In genomic region chr11:69332713-69333253, GRCm38 (mm10) we compare ENCODE assay signal across 8 mouse cellular contexts. TPM values are rescaled to one million over a fixed set of nuclear protein-coding genes. Genes with fewer than 3 reads are reported as not detected.
A peak's percentile ranks its signal among the peaks of the same experiment; 100 is the strongest.
DNase-seq lines count a peak whose midpoint lies in the region; ATAC-seq and TF ChIP-seq lines count a peak whose summit lies in the region.
"Had no signal": no experiment of that assay in that cellular context is flagged by ENCODE, and none has a peak within 500 bp of the region (broad histone marks: within the 10 kb centered on the region; RNA-seq: fewer than 3 reads in every experiment).

No protein-coding gene starts in this region.

- no peak for TF ChIP-seq EP300 in lung, postnatal 0 days (IDR thresholded peaks at IDR 0.05)

- no peaks in the 10 kb centered on the region for H3K27me3 ChIP-seq in lung, postnatal 0 days (replicated peaks; ENCODE audit: insufficient read depth, low read length)
- H3K27me3 ChIP-seq in liver, embryonic 13.5 days, result peaks cover 56% of the 10 kb centered on the region

- no peak for DNase-seq in lung, postnatal 0 days (ENCODE audit: low spot score)
- no peak for DNase-seq in lung, postnatal 4 days
- peak; percentile 29 for DNase-seq in forelimb bud, embryonic 11.5 days (ENCODE audit: low read depth, low spot score)
- no peak for DNase-seq in liver, embryonic 13.5 days
- peak; percentile 11 for DNase-seq in yolk sac, embryonic 10.5 days (ENCODE audit: low spot score)
- no peak for DNase-seq in frontal cortex, adult 2 months (ENCODE audit: extremely low spot score in 1 of 2, low spot score in 1 of 2)
- DNase-seq in thymus, postnatal 0 days (ENCODE audit: low spot score), result no peak

- 28% methylated on average over 8 of the region's 8 CpGs for WGBS in lung, postnatal 0 days
- 32% methylated on average over 8 of the region's 8 CpGs for WGBS in liver, embryonic 13.5 days (ENCODE audit: insufficient replicate concordance)

- no peaks in the 10 kb centered on the region for H3K9me3 ChIP-seq in lung, postnatal 0 days (ENCODE audit: low read length)
- no peaks in the 10 kb centered on the region for H3K9me3 ChIP-seq in liver, embryonic 13.5 days (replicated peaks)

- no peak overlapping the region; the same call in 1 of the 2 replicates for H3K4me2 ChIP-seq in lung, postnatal 0 days (replicated peaks; ENCODE audit: low read depth, low read length)
- H3K4me2 ChIP-seq in liver, embryonic 13.5 days, result peak overlapping the region; percentile 77; the same call in 1 of the 2 replicates

- H3K4me3 ChIP-seq in lung, postnatal 0 days (ENCODE audit: low read depth, low read length), result no peak overlapping the region
- H3K4me3 ChIP-seq in liver, embryonic 13.5 days (replicated peaks), result no peak overlapping the region

- ATAC-seq in lung, postnatal 0 days, result no peak
- no peak for ATAC-seq in liver, embryonic 13.5 days (ENCODE audit: low read depth)

- peaks cover 5% of the 10 kb centered on the region for H3K4me1 ChIP-seq in lung, postnatal 0 days (ENCODE audit: insufficient read depth, low read depth, low read length)
- peaks cover 40% of the 10 kb centered on the region for H3K4me1 ChIP-seq in liver, embryonic 13.5 days (replicated peaks)

- H3K27ac ChIP-seq in lung, postnatal 0 days (ENCODE audit: low read length), result peak overlapping the region; percentile 54; the same call in 1 of the 2 replicates
- no peak overlapping the region for H3K27ac ChIP-seq in liver, embryonic 13.5 days

- H3K9ac ChIP-seq in lung, postnatal 0 days (replicated peaks; ENCODE audit: low read depth), result no peak overlapping the region; the same call in 1 of the 2 replicates
- H3K9ac ChIP-seq in liver, embryonic 13.5 days, result 0 out of 2 replicates have a peak overlapping the region, but pooled peaks have one; percentile 33

- TF ChIP-seq CTCF in lung, postnatal 0 days (IDR thresholded peaks at IDR 0.05), result no peak

- no peaks in the 10 kb centered on the region for H3K36me3 ChIP-seq in lung, postnatal 0 days (ENCODE audit: insufficient read depth, low read length)
- no peaks in the 10 kb centered on the region for H3K36me3 ChIP-seq in liver, embryonic 13.5 days

RNA-seq across cellular contexts. Expression of gene Kcnab3, which starts 6.7 kb away (rescaled TPM):
- polyA plus RNA-seq in lung, postnatal 0 days (2015; fragmentation: Nextera tagmentation; extraction: Ambion mirVana), result 0.86 and 0.93 TPM in 2 replicates
- polyA plus RNA-seq in liver, embryonic 13.5 days (2015; fragmentation: Nextera tagmentation; extraction: Ambion mirVana), result 0.07 and 0.19 TPM in 2 replicates
- polyA plus RNA-seq in frontal cortex, adult 2 months (2012; rRNA removed), result 105 and 109 TPM in 2 replicates
- polyA plus RNA-seq in thymus, postnatal 0 days (2015; fragmentation: Nextera tagmentation; extraction: Ambion mirVana), result 0.18 and 0.24 TPM in 2 replicates
- polyA plus RNA-seq: erythroblast, embryonic 14.5 days had no signal

RNA-seq across cellular contexts. Expression of gene Rnf227, which starts 7.5 kb away (rescaled TPM):
- 5.7 and 6.6 TPM in 2 replicates for polyA plus RNA-seq in lung, postnatal 0 days (2015; fragmentation: Nextera tagmentation; extraction: Ambion mirVana)
- polyA plus RNA-seq in liver, embryonic 13.5 days (2015; fragmentation: Nextera tagmentation; extraction: Ambion mirVana), result 0.92 and 1.1 TPM in 2 replicates
- polyA plus RNA-seq in frontal cortex, adult 2 months (2012; rRNA removed), result 130 and 138 TPM in 2 replicates
- polyA plus RNA-seq in thymus, postnatal 0 days (2015; fragmentation: Nextera tagmentation; extraction: Ambion mirVana), result 6.8 and 8.3 TPM in 2 replicates

RNA-seq across cellular contexts. Expression of gene Trappc1, which starts 9.0 kb away (rescaled TPM):
- 109 TPM in 2 replicates for polyA plus RNA-seq in lung, postnatal 0 days (2015; fragmentation: Nextera tagmentation; extraction: Ambion mirVana)
- polyA plus RNA-seq in liver, embryonic 13.5 days (2015; fragmentation: Nextera tagmentation; extraction: Ambion mirVana), result 90.7 and 94.6 TPM in 2 replicates
- polyA plus RNA-seq in frontal cortex, adult 2 months (2012; rRNA removed), result 73.4 and 85.0 TPM in 2 replicates
- polyA plus RNA-seq in thymus, postnatal 0 days (2015; fragmentation: Nextera tagmentation; extraction: Ambion mirVana), result 132 and 138 TPM in 2 replicates

RNA-seq across cellular contexts. Expression of gene Cntrob, which starts 9.2 kb away (rescaled TPM):
- polyA plus RNA-seq in lung, postnatal 0 days (2015; fragmentation: Nextera tagmentation; extraction: Ambion mirVana), result 5.0 and 5.5 TPM in 2 replicates
- polyA plus RNA-seq in liver, embryonic 13.5 days (2015; fragmentation: Nextera tagmentation; extraction: Ambion mirVana), result 9.8 and 10.1 TPM in 2 replicates
- 27.8 and 31.3 TPM in 2 replicates for polyA plus RNA-seq in frontal cortex, adult 2 months (2012; rRNA removed)
- polyA plus RNA-seq in thymus, postnatal 0 days (2015; fragmentation: Nextera tagmentation; extraction: Ambion mirVana), result 22.4 and 22.8 TPM in 2 replicates

RNA-seq across cellular contexts. Expression of gene Chd3, which starts 36.4 kb away (rescaled TPM):
- polyA plus RNA-seq in lung, postnatal 0 days (2015; fragmentation: Nextera tagmentation; extraction: Ambion mirVana), result 29.9 and 38.4 TPM in 2 replicates
- polyA plus RNA-seq in liver, embryonic 13.5 days (2015; fragmentation: Nextera tagmentation; extraction: Ambion mirVana), result 2.6 and 4.4 TPM in 2 replicates
- 374 and 399 TPM in 2 replicates for polyA plus RNA-seq in frontal cortex, adult 2 months (2012; rRNA removed)
- 10.7 and 13.2 TPM in 2 replicates for polyA plus RNA-seq in thymus, postnatal 0 days (2015; fragmentation: Nextera tagmentation; extraction: Ambion mirVana)

Comparison
In these comparisons a context has a peak if more than half of its experiments do, and no peak if none do; other contexts are left out.
1. DNase-seq: peak in forelimb bud, embryonic 11.5 days (single experiment) and yolk sac, embryonic 10.5 days (single experiment); none in lung, postnatal 0 days (single experiment), lung, postnatal 4 days (0 of 2), liver, embryonic 13.5 days (single experiment), frontal cortex, adult 2 months (0 of 2) and thymus, postnatal 0 days (single experiment).
2. RNA of gene Kcnab3, which starts 6.7 kb away (polyA plus RNA-seq): 105 to 109 TPM in frontal cortex, adult 2 months; 0.86 to 0.93 TPM in lung, postnatal 0 days, 0.18 to 0.24 TPM in thymus, postnatal 0 days and 0.07 to 0.19 TPM in liver, embryonic 13.5 days; every median in the first group is over 10 times any median in the second.
3. RNA of gene Rnf227, which starts 7.5 kb away (polyA plus RNA-seq): 130 to 138 TPM in frontal cortex, adult 2 months; 6.8 to 8.3 TPM in thymus, postnatal 0 days, 5.7 to 6.6 TPM in lung, postnatal 0 days and 0.92 to 1.1 TPM in liver, embryonic 13.5 days; every median in the first group is over 10 times any median in the second.